Mouse (Mus musculus): ENCODE results near the gene Cd300ld4.

DNA sequence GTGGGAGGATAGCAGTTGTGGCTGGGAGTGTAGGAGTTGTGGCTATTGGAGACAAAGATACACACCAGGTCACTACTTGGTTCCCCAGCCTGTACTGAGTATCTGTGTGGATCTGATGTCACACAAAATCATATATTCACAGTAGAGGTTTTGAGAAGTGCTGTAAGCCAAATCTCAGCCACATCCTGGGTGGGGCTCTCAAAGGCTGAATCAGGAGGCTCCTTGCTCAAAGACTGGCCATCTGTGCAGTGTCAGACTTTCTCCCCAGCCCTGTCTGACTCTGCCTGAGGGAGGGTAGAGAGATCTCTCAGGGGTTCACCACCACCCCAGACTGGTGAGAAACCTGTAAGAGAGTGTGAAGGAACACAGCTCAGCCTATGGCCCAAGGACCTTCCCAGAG, 27.7 kb upstream of the Cd300ld4 start:
- TF ChIP-seq CTCF (IDR thresholded peaks at IDR 0.05; ENCODE audit: borderline replicate concordance, insufficient read depth, low read length) (no peak), POLR2A (IDR thresholded peaks at IDR 0.05; ENCODE audit: low read depth, low read length) (no peak)

Measured in embryonic fibroblast, embryonic 13.5 days (primary cell).